Mouse (Mus musculus) ES-Bruce4 (cell line): ENCODE measurements around the gene Nxph4.

Source experiments
- CTCF ChIP-seq: IDR thresholded peaks from one replicate; pipeline ENCODE4 v1.8.1; 2011; ENCODE audit warnings: low read depth, low read length
- POLR2A ChIP-seq: IDR thresholded peaks from one replicate; pipeline ENCODE4 v1.8.1; 2011; ENCODE audit warnings: low read length; ENCODE audit not compliant: insufficient read depth

- no peak for TF ChIP-seq POLR2A
- no peak for TF ChIP-seq CTCF
Measured at GRCm38 (mm10) chr10:127549892-127550291, 15.5 kb upstream of the Nxph4 start.
